Mouse (Mus musculus): ENCODE measurements at regions not wholly inside any gene's neighbourhood (a gene's known extent, or its start where the extent isn't known, plus 50 kb on each side); places are given as distances from the start of the nearest gene placed in this dataset. TPM values are rescaled to one million over a fixed set of nuclear protein-coding genes. Genes with fewer than 3 reads are reported as not detected.

GRCm38 (mm10) chr4:152637088-152637487, 159.4 kb upstream of the Kcnab2 start:
- Histone ChIP-seq H3K9me3 (replicated peaks) (no peaks in the 10 kb centered on the region), H3K36me3 (no peaks in the 10 kb centered on the region), H3K27me3 (ENCODE audit: low read depth, poor library complexity, severe bottlenecking) (no peaks in the 10 kb centered on the region), H3K27ac (no peak overlapping the region), H3K4me1 (peaks cover 13% of the 10 kb centered on the region; the same call in 1 of the 2 replicates), H3K4me3 (no peak overlapping the region)
- 69% methylated on average over 6 of the region's 6 CpGs for WGBS
- DNase-seq (ENCODE audit: low spot score), result no peak

DNA sequence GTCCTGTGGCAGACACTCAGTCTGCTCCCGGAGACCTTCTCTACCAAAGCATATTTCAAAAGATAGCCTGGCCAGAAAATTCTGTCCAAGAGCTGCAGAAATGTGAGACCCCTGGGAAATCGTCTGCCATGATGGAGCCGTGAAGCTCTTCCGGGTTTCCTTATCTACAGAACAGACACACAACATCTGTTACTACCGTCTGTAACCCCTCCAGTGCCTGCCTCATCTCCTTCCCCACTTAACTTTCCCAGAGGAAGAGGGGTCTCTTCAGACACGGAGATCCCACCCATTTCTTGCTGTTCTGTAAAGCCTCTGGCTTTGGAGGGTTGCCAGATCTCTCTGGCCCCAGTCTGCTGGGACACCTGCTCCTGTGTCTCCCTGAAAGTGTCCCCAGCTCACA, 156.2 kb upstream of the Kcnab2 start:
- DNase-seq (ENCODE audit: low spot score), result no peak
- H3K27ac ChIP-seq, result no peak overlapping the region
- 54% methylated on average over 6 of the region's 6 CpGs for WGBS
- H3K27me3 ChIP-seq (ENCODE audit: low read depth, poor library complexity, severe bottlenecking), result no peaks in the 10 kb centered on the region
- H3K4me3 ChIP-seq, result no peak overlapping the region
- H3K9me3 ChIP-seq (replicated peaks), result no peaks in the 10 kb centered on the region
- no peaks in the 10 kb centered on the region for H3K36me3 ChIP-seq
- H3K4me1 ChIP-seq, result 0 out of 2 replicates have a peak, but pooled peaks cover 7% of the 10 kb centered on the region

- no peak overlapping the region for H3K27ac ChIP-seq
- peaks cover 19% of the 10 kb centered on the region for H3K4me1 ChIP-seq
- H3K36me3 ChIP-seq, result no peaks in the 10 kb centered on the region
- H3K4me3 ChIP-seq, result no peak overlapping the region
- H3K27me3 ChIP-seq (ENCODE audit: low read depth, poor library complexity, severe bottlenecking), result peaks cover 9% of the 10 kb centered on the region; the same call in 1 of the 2 replicates
- no peak for DNase-seq (ENCODE audit: low spot score)
- WGBS, result 79% methylated on average over 4 of the region's 4 CpGs
- H3K9me3 ChIP-seq (replicated peaks), result no peaks in the 10 kb centered on the region
Measured at GRCm38 (mm10) chr4:152628111-152628510, 150.4 kb upstream of the Kcnab2 start.

GRCm38 (mm10) chr4:152625032-152626003, 147.6 kb upstream of the Kcnab2 start:
- Histone ChIP-seq H3K4me1 (peaks cover 24% of the 10 kb centered on the region), H3K4me3 (no peak overlapping the region), H3K9me3 (replicated peaks) (no peaks in the 10 kb centered on the region), H3K27me3 (ENCODE audit: low read depth, poor library complexity, severe bottlenecking) (peaks cover 20% of the 10 kb centered on the region), H3K36me3 (no peaks in the 10 kb centered on the region), H3K27ac (no peak overlapping the region)
- peak; percentile 79 for DNase-seq (ENCODE audit: low spot score)
- 8% methylated on average over 22 of the region's 22 CpGs for WGBS

- no peaks in the 10 kb centered on the region for H3K36me3 ChIP-seq
- H3K27ac ChIP-seq, result no peak overlapping the region
- H3K4me3 ChIP-seq, result no peak overlapping the region
- H3K27me3 ChIP-seq (ENCODE audit: low read depth, poor library complexity, severe bottlenecking), result peaks cover 20% of the 10 kb centered on the region
- no peak for DNase-seq (ENCODE audit: low spot score)
- H3K4me1 ChIP-seq, result peaks cover 15% of the 10 kb centered on the region
- 74% methylated on average over 9 of the region's 9 CpGs for WGBS
- no peaks in the 10 kb centered on the region for H3K9me3 ChIP-seq (replicated peaks)
Measured at GRCm38 (mm10) chr4:152622022-152622777, 144.5 kb upstream of the Kcnab2 start.

DNA sequence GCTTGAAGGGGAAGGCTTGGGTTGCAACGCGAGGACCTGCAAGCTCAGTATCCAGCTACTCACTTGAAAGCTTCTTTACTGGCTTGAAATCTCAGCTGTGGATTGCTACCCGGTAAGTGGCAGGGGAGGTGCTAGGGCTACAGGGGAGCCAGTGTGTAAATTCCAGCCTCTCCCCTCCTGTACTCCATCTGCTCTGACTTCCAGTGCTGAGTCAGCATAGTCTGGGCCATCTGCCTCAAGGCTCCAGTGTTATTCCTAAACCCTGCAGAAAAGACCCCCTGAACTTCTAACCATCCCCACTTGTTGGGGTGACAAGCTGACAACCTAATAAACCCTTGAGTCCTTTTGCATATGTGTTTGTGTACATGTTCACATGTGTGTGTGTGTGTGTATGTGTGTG, 140.0 kb upstream of the Kcnab2 start:
- H3K27me3 ChIP-seq (ENCODE audit: low read depth, poor library complexity, severe bottlenecking), result peaks cover 7% of the 10 kb centered on the region
- no peak overlapping the region for H3K4me3 ChIP-seq
- no peaks in the 10 kb centered on the region for H3K9me3 ChIP-seq (replicated peaks)
- 0 out of 2 replicates have a peak, but pooled peaks cover under 1% of the 10 kb centered on the region for H3K4me1 ChIP-seq
- DNase-seq (ENCODE audit: low spot score), result no peak
- H3K36me3 ChIP-seq, result no peaks in the 10 kb centered on the region
- WGBS, result 47% methylated on average over 3 of the region's 3 CpGs
- H3K27ac ChIP-seq, result no peak overlapping the region

DNA sequence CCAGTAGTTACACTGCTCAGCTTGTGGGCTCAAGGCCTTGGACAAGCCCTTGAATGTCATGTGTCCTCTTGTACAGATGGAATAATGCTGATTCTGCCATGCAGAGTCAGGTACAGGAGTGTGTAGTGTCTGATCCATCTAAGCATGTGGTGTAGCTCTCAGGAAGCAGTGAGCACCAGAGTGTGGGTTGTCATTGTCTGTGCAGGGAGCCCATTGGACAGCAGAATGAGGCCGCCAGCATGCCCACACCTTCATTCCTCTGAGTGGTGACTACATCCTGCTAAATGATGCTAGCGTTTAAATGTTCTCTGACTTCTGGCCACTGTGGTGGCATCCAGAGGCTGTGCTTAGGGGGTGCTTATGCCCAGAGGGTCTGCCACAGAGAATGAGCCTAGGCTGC, 137.5 kb upstream of the Kcnab2 start:
- Histone ChIP-seq H3K27me3 (ENCODE audit: low read depth, poor library complexity, severe bottlenecking) (no peaks in the 10 kb centered on the region), H3K9me3 (replicated peaks) (no peaks in the 10 kb centered on the region), H3K4me1 (no peaks in the 10 kb centered on the region), H3K36me3 (no peaks in the 10 kb centered on the region), H3K27ac (no peak overlapping the region), H3K4me3 (no peak overlapping the region)
- 96% methylated on average over 2 of the region's 2 CpGs for WGBS
- DNase-seq (ENCODE audit: low spot score), result no peak

GRCm38 (mm10) chr4:152614356-152615100, 136.9 kb upstream of the Kcnab2 start:
- H3K4me3 ChIP-seq, result no peak overlapping the region
- DNase-seq (ENCODE audit: low spot score), result no peak
- no peaks in the 10 kb centered on the region for H3K9me3 ChIP-seq (replicated peaks)
- no peaks in the 10 kb centered on the region for H3K4me1 ChIP-seq
- no peaks in the 10 kb centered on the region for H3K27me3 ChIP-seq (ENCODE audit: low read depth, poor library complexity, severe bottlenecking)
- H3K36me3 ChIP-seq, result no peaks in the 10 kb centered on the region
- WGBS, result 87% methylated on average over 13 of the region's 13 CpGs
- H3K27ac ChIP-seq, result no peak overlapping the region

Small RNAs in the stretch of these regions (microRNA-seq; reads per million reads assigned to microRNA genes)
- not detected for gene Gm25779

All from limb, embryonic 10.5 days (tissue).